Mouse (Mus musculus): Measurements from ENCODE around the gene Sytl2. TPM values are rescaled to one million over a fixed set of nuclear protein-coding genes. Genes with fewer than 3 reads are reported as not detected.

Gene Sytl2
- polyA plus RNA-seq, 1 experiment from 2014 or later: 8.9 TPM

GRCm38 (mm10) chr7:90280274-90280875 is 21.7 kb upstream of the Sytl2 start:
- H3K4me2 ChIP-seq: 0 out of 2 replicates have a peak overlapping the region, but pooled peaks have one; percentile 4
- WGBS: 67% methylated on average over 11 of the region's 11 CpGs
- no peak overlapping the region for H3K9ac ChIP-seq (replicated peaks)
- H3K4me1 ChIP-seq (replicated peaks): peaks cover 16% of the 10 kb centered on the region
- no peaks in the 10 kb centered on the region for H3K27me3 ChIP-seq
- no peaks in the 10 kb centered on the region for H3K9me3 ChIP-seq
- H3K36me3 ChIP-seq: no peaks in the 10 kb centered on the region
- H3K4me3 ChIP-seq (replicated peaks): no peak overlapping the region
- peak overlapping the region; percentile 50; the same call in 1 of the 2 replicates for H3K27ac ChIP-seq
- no peak for ATAC-seq (ENCODE audit: insufficient number of reproducible peaks, insufficient read depth, low FRiP score, low TSS enrichment, low read depth)

GRCm38 (mm10) chr7:90280878-90281277 is 21.2 kb upstream of the Sytl2 start:
- Histone ChIP-seq H3K4me1 (replicated peaks) (peaks cover 16% of the 10 kb centered on the region), H3K36me3 (no peaks in the 10 kb centered on the region), H3K27ac (peak overlapping the region; percentile 50; the same call in 1 of the 2 replicates), H3K9ac (replicated peaks) (no peak overlapping the region), H3K4me2 (0 out of 2 replicates have a peak overlapping the region, but pooled peaks have one; percentile 4), H3K9me3 (no peaks in the 10 kb centered on the region), H3K27me3 (no peaks in the 10 kb centered on the region), H3K4me3 (replicated peaks) (no peak overlapping the region)
- WGBS: 28% methylated on average over 8 of the region's 8 CpGs
- ATAC-seq (ENCODE audit: insufficient number of reproducible peaks, insufficient read depth, low FRiP score, low TSS enrichment, low read depth): peak; percentile 26

GRCm38 (mm10) chr7:90281759-90282546 is 20.1 kb upstream of the Sytl2 start:
- Histone ChIP-seq H3K27ac (0 out of 2 replicates have a peak overlapping the region, but pooled peaks have one; percentile 35), H3K36me3 (no peaks in the 10 kb centered on the region), H3K9ac (replicated peaks) (no peak overlapping the region), H3K4me2 (no peak overlapping the region), H3K4me3 (replicated peaks) (no peak overlapping the region), H3K27me3 (no peaks in the 10 kb centered on the region), H3K4me1 (replicated peaks) (peaks cover 16% of the 10 kb centered on the region), H3K9me3 (no peaks in the 10 kb centered on the region)
- ATAC-seq (ENCODE audit: insufficient number of reproducible peaks, insufficient read depth, low FRiP score, low TSS enrichment, low read depth): 0 out of 2 replicates have a peak, but pooled peaks have one; percentile 57
- 62% methylated on average over 11 of the region's 11 CpGs for WGBS

GRCm38 (mm10) chr7:90282786-90283185 is 19.3 kb upstream of the Sytl2 start:
- ATAC-seq (ENCODE audit: insufficient number of reproducible peaks, insufficient read depth, low FRiP score, low TSS enrichment, low read depth): no peak
- Histone ChIP-seq H3K36me3 (no peaks in the 10 kb centered on the region), H3K4me2 (no peak overlapping the region), H3K4me3 (replicated peaks) (no peak overlapping the region), H3K27me3 (no peaks in the 10 kb centered on the region), H3K4me1 (replicated peaks) (peaks cover 16% of the 10 kb centered on the region), H3K9me3 (no peaks in the 10 kb centered on the region), H3K9ac (replicated peaks) (no peak overlapping the region), H3K27ac (no peak overlapping the region)
- 86% methylated on average over 1 of the region's 1 CpGs for WGBS

GRCm38 (mm10) chr7:90284793-90285192 is 17.3 kb upstream of the Sytl2 start:
- Histone ChIP-seq H3K36me3 (no peaks in the 10 kb centered on the region), H3K9ac (replicated peaks) (no peak overlapping the region), H3K9me3 (no peaks in the 10 kb centered on the region), H3K4me3 (replicated peaks) (no peak overlapping the region), H3K4me1 (replicated peaks) (peaks cover 16% of the 10 kb centered on the region), H3K27ac (no peak overlapping the region), H3K27me3 (no peaks in the 10 kb centered on the region), H3K4me2 (no peak overlapping the region)
- no peak for ATAC-seq (ENCODE audit: insufficient number of reproducible peaks, insufficient read depth, low FRiP score, low TSS enrichment, low read depth)
- WGBS: 82% methylated on average over 7 of the region's 7 CpGs

- H3K27ac ChIP-seq: no peak overlapping the region
- 86% methylated on average over 6 of the region's 6 CpGs for WGBS
- no peak for ATAC-seq (ENCODE audit: insufficient number of reproducible peaks, insufficient read depth, low FRiP score, low TSS enrichment, low read depth)
These were observed 10.2 kb upstream of the Sytl2 start for GRCm38 (mm10) chr7:90291885-90292284.

GRCm38 (mm10) chr7:90302647-90303552 is 848 bp downstream of the Sytl2 start:
- Histone ChIP-seq H3K36me3 (no peaks in the 10 kb centered on the region), H3K27me3 (peaks cover 27% of the 10 kb centered on the region), H3K4me1 (replicated peaks) (peaks cover 6% of the 10 kb centered on the region; the same call in 1 of the 2 replicates), H3K9ac (replicated peaks) (peak overlapping the region; percentile 69), H3K4me3 (replicated peaks) (peak overlapping the region; percentile 60), H3K27ac (peak overlapping the region; percentile 14; the same call in 1 of the 2 replicates), H3K9me3 (no peaks in the 10 kb centered on the region), H3K4me2 (peak overlapping the region; percentile 89)
- ATAC-seq (ENCODE audit: insufficient number of reproducible peaks, insufficient read depth, low FRiP score, low TSS enrichment, low read depth): peak; percentile 66
- 1% methylated on average over 27 of the region's 27 CpGs for WGBS

More at GRCm38 (mm10) chr7:90291885-90292284, 10.2 kb upstream of the Sytl2 start:
- Histone ChIP-seq H3K27me3 (peaks cover 4% of the 10 kb centered on the region; the same call in 1 of the 2 replicates), H3K4me2 (no peak overlapping the region), H3K4me3 (replicated peaks) (no peak overlapping the region), H3K9me3 (no peaks in the 10 kb centered on the region), H3K36me3 (no peaks in the 10 kb centered on the region), H3K4me1 (replicated peaks) (no peaks in the 10 kb centered on the region), H3K9ac (replicated peaks) (no peak overlapping the region)

GRCm38 (mm10) chr7:90306079-90306478 is 4.0 kb downstream of the Sytl2 start:
- no peak overlapping the region for H3K9ac ChIP-seq (replicated peaks)
- no peaks in the 10 kb centered on the region for H3K9me3 ChIP-seq
- no peaks in the 10 kb centered on the region for H3K36me3 ChIP-seq
- WGBS: 40% methylated on average over 3 of the region's 3 CpGs
- no peak overlapping the region for H3K4me3 ChIP-seq (replicated peaks)
- H3K27ac ChIP-seq: no peak overlapping the region
- no peak overlapping the region for H3K4me2 ChIP-seq
- no peak for ATAC-seq (ENCODE audit: insufficient number of reproducible peaks, insufficient read depth, low FRiP score, low TSS enrichment, low read depth)
- H3K27me3 ChIP-seq: peaks cover 27% of the 10 kb centered on the region
- H3K4me1 ChIP-seq (replicated peaks): peaks cover 6% of the 10 kb centered on the region; the same call in 1 of the 2 replicates

- no peak for ATAC-seq (ENCODE audit: insufficient number of reproducible peaks, insufficient read depth, low FRiP score, low TSS enrichment, low read depth)
These were observed 4.9 kb downstream of the Sytl2 start for GRCm38 (mm10) chr7:90306968-90307367.

GRCm38 (mm10) chr7:90308003-90308402 is 6.0 kb downstream of the Sytl2 start:
- H3K9ac ChIP-seq (replicated peaks): no peak overlapping the region
- no peaks in the 10 kb centered on the region for H3K36me3 ChIP-seq
- no peaks in the 10 kb centered on the region for H3K9me3 ChIP-seq
- H3K27ac ChIP-seq: no peak overlapping the region
- H3K4me1 ChIP-seq (replicated peaks): peaks cover 6% of the 10 kb centered on the region; the same call in 1 of the 2 replicates
- no peak overlapping the region for H3K4me2 ChIP-seq
- peaks cover 13% of the 10 kb centered on the region for H3K27me3 ChIP-seq
- no peak for ATAC-seq (ENCODE audit: insufficient number of reproducible peaks, insufficient read depth, low FRiP score, low TSS enrichment, low read depth)
- no peak overlapping the region for H3K4me3 ChIP-seq (replicated peaks)
- 66% methylated on average over 6 of the region's 6 CpGs for WGBS

More at GRCm38 (mm10) chr7:90306968-90307367, 4.9 kb downstream of the Sytl2 start:
- H3K4me1 ChIP-seq (replicated peaks): peaks cover 6% of the 10 kb centered on the region; the same call in 1 of the 2 replicates
- no peak overlapping the region for H3K4me2 ChIP-seq
- H3K4me3 ChIP-seq (replicated peaks): no peak overlapping the region
- no peak overlapping the region for H3K27ac ChIP-seq
- no peak overlapping the region for H3K9ac ChIP-seq (replicated peaks)
- WGBS: 94% methylated on average over 1 of the region's 1 CpGs
- H3K36me3 ChIP-seq: no peaks in the 10 kb centered on the region
- H3K9me3 ChIP-seq: no peaks in the 10 kb centered on the region
- H3K27me3 ChIP-seq: peaks cover 23% of the 10 kb centered on the region

Measured in limb, embryonic 12.5 days (tissue).